Mouse (Mus musculus) heart, postnatal 10 days (tissue): ENCODE measurements at regions not wholly inside any gene's neighbourhood (a gene's known extent, or its start where the extent isn't known, plus 50 kb on each side); places are given as distances from the start of the nearest gene placed in this dataset.

Experiments
- DNase-seq, 2 experiments: peaks; one replicate each; pipeline ENCODE4 v3.0.0; 2021
- intact Hi-C: fragments of 180-260 bp; cut with DNase I; formaldehyde crosslinking; loops from one replicate; pipeline ENCODE4 v1.15.1; 2025

- intact Hi-C loops: no loop called here
- no peak for DNase-seq
Measured at GRCm38 (mm10) chr17:76327371-76327770, 775.6 kb upstream of the Fam98a start.

- DNase-seq: peak; percentile 3 to 8
Measured at GRCm38 (mm10) chr17:76294630-76295029, 742.9 kb upstream of the Fam98a start.

More at GRCm38 (mm10) chr17:76294630-76295029, 742.9 kb upstream of the Fam98a start:
- intact Hi-C loops: loop anchor here (5.0 kb wide), 1 partner anchor 1868 kb away; no protein-coding TSS in a partner anchor
